Mouse (Mus musculus) hindbrain, embryonic 13.5 days (tissue): Measurements from ENCODE around the gene Rab11a. TPM values are rescaled to one million over a fixed set of nuclear protein-coding genes. Genes with fewer than 3 reads are reported as not detected.
"Not testable (repeated sequence)": the region's sequence is repeated elsewhere in the genome, so short reads cannot be mapped to it uniquely, and the experiment has no call there.

ENCODE experiments used
- ATAC-seq: fragments of 200-750 bp; cut with Nextera tagmentation; 2 replicates; pipeline ENCODE4 v1.8.0; 2017; ENCODE audit warnings: moderate TSS enrichment; ENCODE audit not compliant: low FRiP score
- H3K27ac ChIP-seq: fragments of 300-500 bp; sonication (generic); 2 replicates; pipeline ENCODE4 v1.5.1; 2015; ENCODE audit warnings: inconsistent platforms, mild to moderate bottlenecking, moderate library complexity
- H3K27me3 ChIP-seq: fragments of 300-500 bp; sonication (generic); 2 replicates; pipeline ENCODE4 v1.6.1; 2015; ENCODE audit warnings: mild to moderate bottlenecking, inconsistent platforms
- H3K36me3 ChIP-seq: fragments of 300-500 bp; sonication (generic); 2 replicates; pipeline ENCODE4 v1.6.1; 2015; ENCODE audit warnings: mild to moderate bottlenecking, inconsistent platforms
- H3K4me1 ChIP-seq: fragments of 300-500 bp; sonication (generic); replicated peaks from 2 replicates; pipeline ENCODE4 v1.6.1; 2015; ENCODE audit warnings: inconsistent platforms
- H3K4me2 ChIP-seq: fragments of 300-500 bp; sonication (generic); 2 replicates; pipeline ENCODE4 v1.6.1; 2015; ENCODE audit warnings: inconsistent platforms, mild to moderate bottlenecking, moderate library complexity
- H3K4me3 ChIP-seq: fragments of 300-500 bp; sonication (generic); 2 replicates; pipeline ENCODE4 v1.5.1; 2015; ENCODE audit warnings: mild to moderate bottlenecking, inconsistent platforms
- H3K9ac ChIP-seq: fragments of 300-500 bp; sonication (generic); 2 replicates; pipeline ENCODE4 v1.6.1; 2015; ENCODE audit warnings: mild to moderate bottlenecking, inconsistent platforms
- H3K9me3 ChIP-seq: fragments of 300-500 bp; sonication (generic); 2 replicates; pipeline ENCODE4 v1.6.1; 2016; ENCODE audit warnings: inconsistent platforms
- WGBS: fragments of 180-500 bp; shearing (Covaris S2); methylation state at CpG from one replicate; pipeline ENCODE4 v1.1.7; 2015; 5-methylcytosine and 5-hydroxymethylcytosine counted together
- microRNA-seq: library from miRNA; unstranded; fragments of <30 nt; microRNA quantifications from one replicate; pipeline ENCODE4, GENCODE M21; 2016
- polyA plus RNA-seq: library from polyadenylated mRNA; unstranded; fragments of >200 nt; fragmentation: Nextera tagmentation; extraction: Ambion mirVana; gene quantifications from 2 replicates; pipeline ENCODE4 v1.2.1, GENCODE M21; 2015

Rab11a gene
- polyA plus RNA-seq, 1 experiment from 2014 or later: 422 TPM

DNA sequence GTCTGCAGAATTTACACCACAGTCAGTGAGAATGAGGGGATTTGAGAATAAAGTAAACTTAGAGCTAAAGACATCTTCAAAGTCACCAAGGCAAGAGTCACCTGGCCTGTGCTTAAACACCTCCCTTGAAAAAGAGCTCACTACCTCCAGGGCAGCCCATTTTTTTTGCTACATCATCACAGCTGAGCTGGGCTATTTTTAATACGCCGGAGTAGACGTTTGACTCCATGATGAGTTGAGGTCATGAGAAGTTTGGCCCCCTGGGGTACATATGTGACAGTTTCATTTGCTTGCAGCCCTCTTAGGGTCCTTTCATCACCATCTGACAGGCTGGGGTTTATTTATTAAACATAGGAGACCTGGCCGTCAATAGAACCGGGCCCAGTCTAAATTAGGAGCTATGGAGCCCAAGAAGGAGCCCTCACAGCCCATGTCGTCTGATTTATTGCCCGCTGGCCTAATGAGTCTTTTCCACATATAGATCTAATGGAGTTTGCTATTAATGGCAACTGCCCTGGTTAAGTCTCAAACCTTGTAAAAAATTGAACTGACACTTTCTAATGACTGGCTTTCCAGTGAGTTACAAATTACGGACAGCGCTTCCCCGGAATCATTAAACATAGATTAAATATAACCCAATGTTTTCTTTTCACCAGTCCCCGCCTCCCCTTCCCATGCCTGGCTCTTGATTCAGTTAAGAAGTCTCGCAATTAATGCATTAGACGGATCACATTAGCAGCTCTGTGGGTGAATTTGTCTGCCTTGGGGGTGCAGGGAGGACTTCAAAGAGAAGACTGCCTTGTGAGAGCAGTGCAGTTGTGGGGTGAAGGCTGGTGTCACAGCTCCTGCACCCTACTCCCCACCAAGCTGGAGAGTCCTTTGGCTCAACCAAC, 50.2 kb downstream of the Rab11a start:
- Histone ChIP-seq H3K4me2 (no peak overlapping the region), H3K4me1 (peaks cover 25% of the 10 kb centered on the region), H3K4me3 (no peak overlapping the region), H3K9ac (no peak overlapping the region), H3K27me3 (no peaks in the 10 kb centered on the region), H3K27ac (peak overlapping the region; percentile 30; the same call in 1 of the 2 replicates), H3K9me3 (no peaks in the 10 kb centered on the region), H3K36me3 (no peaks in the 10 kb centered on the region)
- ATAC-seq: no peak
- 51% methylated on average over 13 of the region's 13 CpGs for WGBS

DNA sequence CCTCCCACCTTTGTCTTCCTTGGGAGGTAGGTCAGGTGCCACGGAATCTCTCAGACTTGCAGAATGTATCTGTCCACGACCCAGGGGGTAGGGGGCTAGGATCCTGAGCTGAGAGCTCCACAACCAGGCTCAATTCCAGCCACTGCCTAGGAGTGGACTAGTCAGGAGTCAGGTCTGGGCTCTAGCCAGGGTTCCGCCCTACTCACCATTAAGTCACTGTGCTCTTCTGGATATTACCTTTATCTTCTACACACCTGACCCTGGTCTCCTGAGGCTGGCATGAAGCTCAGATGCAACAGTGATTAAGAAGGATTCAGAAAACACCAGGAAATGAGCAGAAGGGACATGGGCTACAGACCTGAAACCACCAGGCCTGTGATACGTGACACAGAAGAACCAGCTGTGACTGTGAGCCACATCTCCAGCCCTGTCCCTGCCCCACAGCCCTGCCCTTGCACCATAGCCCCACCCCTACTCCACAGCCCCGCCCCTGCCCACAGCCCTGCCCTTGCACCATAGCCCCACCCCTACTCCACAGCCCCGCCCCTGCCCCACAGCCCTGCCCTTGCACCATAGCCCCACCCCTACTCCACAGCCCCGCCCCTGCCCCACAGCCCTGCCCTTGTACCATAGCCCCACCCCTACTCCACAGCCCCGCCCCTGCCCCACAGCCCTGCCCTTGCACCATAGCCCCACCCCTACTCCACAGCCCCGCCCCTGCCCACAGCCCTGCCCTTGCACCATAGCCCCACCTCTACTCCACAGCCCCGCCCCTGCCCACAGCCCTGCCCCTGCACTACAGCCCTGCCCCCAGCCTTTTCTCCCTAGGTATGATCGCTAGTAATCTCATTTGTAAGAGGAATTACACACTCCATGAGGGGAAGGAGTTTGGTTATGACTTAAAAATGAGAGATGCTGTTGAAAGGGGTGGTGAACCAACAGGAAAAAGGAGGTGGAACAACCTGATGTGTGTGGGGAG, 65.9 kb downstream of the Rab11a start:
- not testable (repeated sequence) for H3K4me2 ChIP-seq, H3K9ac ChIP-seq, H3K9me3 ChIP-seq, H3K36me3 ChIP-seq, H3K4me3 ChIP-seq, H3K27ac ChIP-seq, ATAC-seq
- WGBS: 42% methylated on average over 7 of the region's 11 CpGs
- peaks cover 10% of the 10 kb centered on the region; the same call in 1 of the 2 replicates for H3K27me3 ChIP-seq
- H3K4me1 ChIP-seq: peaks cover 33% of the 10 kb centered on the region

DNA sequence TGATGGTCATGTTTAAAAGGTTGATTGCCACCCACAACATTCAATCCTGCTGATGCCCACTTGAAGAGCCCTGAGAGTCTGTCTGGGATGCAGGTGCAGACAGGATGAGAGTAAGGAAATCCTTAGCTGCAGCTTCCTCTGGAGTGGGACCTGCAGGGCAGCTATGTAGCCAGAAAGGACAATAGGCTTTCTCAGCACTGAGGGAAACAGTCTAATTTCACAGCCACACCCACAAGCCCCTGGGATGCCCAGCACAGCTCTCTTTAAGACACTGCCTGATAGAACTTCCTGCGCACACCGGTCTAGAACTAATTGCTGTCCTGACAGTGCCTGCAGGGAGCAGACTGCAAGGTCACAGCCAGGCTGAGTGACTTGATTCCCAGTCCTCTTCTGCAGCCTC, 69.6 kb downstream of the Rab11a start:
- 41% methylated on average over 2 of the region's 2 CpGs for WGBS
- Histone ChIP-seq H3K27me3 (peaks cover 8% of the 10 kb centered on the region; the same call in 1 of the 2 replicates), H3K27ac (peak overlapping the region; percentile 64; the same call in 1 of the 2 replicates), H3K9ac (no peak overlapping the region), H3K36me3 (no peaks in the 10 kb centered on the region), H3K4me1 (peaks cover 46% of the 10 kb centered on the region), H3K9me3 (no peaks in the 10 kb centered on the region), H3K4me3 (no peak overlapping the region), H3K4me2 (no peak overlapping the region)
- no peak for ATAC-seq

- no peak overlapping the region for H3K27ac ChIP-seq
- H3K4me3 ChIP-seq: no peak overlapping the region
- 20% methylated on average over 5 of the region's 5 CpGs for WGBS
- H3K4me1 ChIP-seq: peaks cover 46% of the 10 kb centered on the region
- H3K9me3 ChIP-seq: no peaks in the 10 kb centered on the region
- H3K27me3 ChIP-seq: peaks cover 6% of the 10 kb centered on the region; the same call in 1 of the 2 replicates
- no peak overlapping the region for H3K4me2 ChIP-seq
- no peaks in the 10 kb centered on the region for H3K36me3 ChIP-seq
- no peak for ATAC-seq
- H3K9ac ChIP-seq: no peak overlapping the region
These were observed 70.0 kb downstream of the Rab11a start for GRCm38 (mm10) chr9:64667513-64667912.

DNA sequence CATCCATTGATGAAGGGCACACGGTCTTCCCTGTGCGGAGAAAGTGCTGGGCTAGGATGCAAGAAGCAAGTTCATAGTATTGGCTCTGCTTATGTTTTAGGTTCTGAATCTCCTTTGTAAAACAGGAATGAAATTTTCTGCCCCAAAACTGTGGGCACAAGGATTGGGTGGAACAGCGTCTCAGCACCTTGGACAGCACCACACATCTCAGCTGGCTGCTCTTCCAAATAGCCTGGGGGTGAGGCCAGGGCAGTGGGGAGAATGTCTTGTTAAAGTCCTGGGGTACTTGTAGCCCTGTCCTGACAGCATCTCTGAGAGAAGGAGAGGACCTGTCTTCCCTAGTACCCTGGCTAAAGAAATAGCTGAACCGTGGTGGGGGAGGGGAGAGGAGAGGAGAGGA, 71.0 kb downstream of the Rab11a start:
- 44% methylated on average over 4 of the region's 4 CpGs for WGBS
- H3K27me3 ChIP-seq: peaks cover 6% of the 10 kb centered on the region; the same call in 1 of the 2 replicates

More for the DNA sequence above, 71.0 kb downstream of the Rab11a start:
- H3K4me3 ChIP-seq: no peak overlapping the region
- no peak overlapping the region for H3K9ac ChIP-seq
- no peaks in the 10 kb centered on the region for H3K36me3 ChIP-seq
- peaks cover 48% of the 10 kb centered on the region for H3K4me1 ChIP-seq
- H3K27ac ChIP-seq: no peak overlapping the region
- no peak for ATAC-seq
- no peak overlapping the region for H3K4me2 ChIP-seq
- H3K9me3 ChIP-seq: no peaks in the 10 kb centered on the region

Small RNA genes within 50 kb of the gene (microRNA-seq; reads per million reads assigned to microRNA genes)
- gene Gm47308: not detected

Other genes with a start within 250 kb of the Rab11a start
- 9.4 and 10.0 TPM in 2 replicates for gene Dennd4a, start 73.6 kb upstream of the Rab11a start, polyA plus RNA-seq
- gene Slc24a1, start 213.8 kb upstream of the Rab11a start, polyA plus RNA-seq: 0.05 and 0.10 TPM in 2 replicates
- gene Ints14, start 223.1 kb upstream of the Rab11a start, polyA plus RNA-seq: 40.6 and 43.9 TPM in 2 replicates